Mouse (Mus musculus) liver, embryonic 14.5 days (tissue): ENCODE measurements around the gene Synj2. TPM values are rescaled to one million over a fixed set of nuclear protein-coding genes. Genes with fewer than 3 reads are reported as not detected.
A peak's percentile ranks its signal among the peaks of the same experiment; 100 is the strongest.

Experiments used
- ATAC-seq: fragments of 200-750 bp; cut with Nextera tagmentation; 2 replicates; pipeline ENCODE4 v1.8.0; 2017; ENCODE audit warnings: moderate number of reproducible peaks, mild to moderate bottlenecking, moderate library complexity; ENCODE audit not compliant: insufficient read depth
- DNase-seq, 3 experiments: peaks; one replicate each; pipeline ENCODE4 v3.0.0-alpha.2; 2012 to 2013; ENCODE audit warnings: low read depth in 3 of 3, low spot score in 3 of 3
- H3K27ac ChIP-seq: fragments of 300-500 bp; sonication (generic); 2 replicates; pipeline ENCODE4 v1.5.1; 2014; ENCODE audit warnings: moderate library complexity, mild to moderate bottlenecking, control low read depth, inconsistent platforms
- H3K27me3 ChIP-seq: fragments of 300-500 bp; sonication (generic); 2 replicates; pipeline ENCODE4 v1.6.1; 2014; ENCODE audit warnings: mild to moderate bottlenecking, low read length, moderate library complexity; ENCODE audit not compliant: control insufficient read depth, insufficient read depth
- H3K36me3 ChIP-seq: fragments of 300-500 bp; sonication (generic); replicated peaks from 2 replicates; pipeline ENCODE4 v1.6.1; 2014; ENCODE audit warnings: low read depth; ENCODE audit not compliant: control insufficient read depth, insufficient read depth
- H3K4me1 ChIP-seq, 2 experiments: fragments of 200-500 bp in 1 of 2; fragments of 300-500 bp in 1 of 2; sonication (generic) in 1 of 2; replicated peaks; 2 replicates each; pipeline ENCODE4 v1.6.1; 2012 to 2014; ENCODE audit warnings: antibody characterized with exemption in 1 of 2, inconsistent platforms in 1 of 2, low read length in 1 of 2; ENCODE audit not compliant: control insufficient read depth in 2 of 2, insufficient read depth in 2 of 2
- H3K4me2 ChIP-seq: fragments of 300-500 bp; sonication (generic); 2 replicates; pipeline ENCODE4 v1.6.1; 2014; ENCODE audit warnings: low read depth, mild to moderate bottlenecking, control low read depth, moderate library complexity
- H3K4me3 ChIP-seq, 2 experiments: fragments of 200-500 bp in 1 of 2; fragments of 300-500 bp in 1 of 2; sonication (generic) in 1 of 2; 2 replicates each; pipeline ENCODE4 v1.5.1; 2012 to 2014; ENCODE audit warnings: low read depth in 2 of 2, low read length in 2 of 2, mild to moderate bottlenecking in 2 of 2, control low read depth in 1 of 2, inconsistent platforms in 1 of 2, moderate library complexity in 1 of 2; ENCODE audit not compliant: insufficient read depth in 1 of 2
- H3K9ac ChIP-seq: fragments of 300-500 bp; sonication (generic); replicated peaks from 2 replicates; pipeline ENCODE4 v1.6.1; 2014; ENCODE audit warnings: mild to moderate bottlenecking, control low read depth, moderate library complexity
- H3K9me3 ChIP-seq: fragments of 300-500 bp; sonication (generic); 2 replicates; pipeline ENCODE4 v1.6.1; 2016; ENCODE audit warnings: low read length, mixed read lengths; ENCODE audit not compliant: control insufficient read depth
- CTCF ChIP-seq: IDR thresholded peaks from 2 replicates; pipeline ENCODE4 v1.5.1; 2016; ENCODE audit warnings: antibody characterized with exemption, low read depth, control low read depth
- EP300 ChIP-seq: IDR thresholded peaks from 2 replicates; pipeline ENCODE4 v1.6.1; 2016; ENCODE audit warnings: antibody characterized with exemption, low read depth
- WGBS: fragments of 180-500 bp; shearing (Covaris S2); extraction: QIAGEN DNeasy Blood & Tissue Kit; methylation state at CpG from one replicate; pipeline ENCODE4 v1.1.7; 2014; ENCODE audit not compliant: insufficient replicate concordance; 5-methylcytosine and 5-hydroxymethylcytosine counted together
- polyA plus RNA-seq, 2 experiments: library from polyadenylated mRNA; depleted of rRNA in 1 of 2; stranded (reverse) in 1 of 2; unstranded in 1 of 2; fragments of >200 nt; fragmentation: Nextera tagmentation in 1 of 2; extraction: Ambion mirVana in 1 of 2; gene quantifications; 2 replicates each; pipeline versions ENCODE4 v1.2.1 to v1.2.3; 2012 to 2014

Synj2 gene
- polyA plus RNA-seq, 2 experiments, result 1.6 to 1.9 TPM

DNA sequence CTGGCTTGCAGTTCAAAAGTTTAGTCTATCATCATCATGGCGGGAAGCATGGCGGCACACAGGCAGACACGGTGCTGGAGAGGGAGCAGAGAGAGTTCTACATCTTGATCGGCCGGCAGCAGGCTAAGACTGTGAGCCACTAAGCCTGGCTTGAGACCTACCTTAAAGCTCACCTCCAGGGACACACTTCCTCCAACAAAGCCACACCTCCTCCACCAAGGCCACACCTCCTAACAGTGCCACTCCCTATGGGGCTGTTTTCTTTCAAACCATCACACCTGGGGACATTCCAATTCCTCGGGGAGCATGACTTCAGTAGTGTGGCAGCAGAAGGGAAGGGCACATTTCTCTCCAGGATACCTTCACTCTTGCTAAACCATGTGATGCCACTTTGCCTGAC is 27.5 kb downstream of the Synj2 start:
- Histone ChIP-seq H3K9me3 (no peaks in the 10 kb centered on the region), H3K27me3 (no peaks in the 10 kb centered on the region), H3K4me1 (peaks cover 0 to 12% of the 10 kb centered on the region in 2 experiments; a peak in 2 of 4 replicates), H3K9ac (no peak overlapping the region), H3K4me3 (no peak overlapping the region), H3K36me3 (no peaks in the 10 kb centered on the region), H3K4me2 (no peak overlapping the region), H3K27ac (no peak overlapping the region)
- 43% methylated on average over 6 of the region's 6 CpGs for WGBS
- DNase-seq (no peak), ATAC-seq (no peak)
- no peak for TF ChIP-seq EP300
- no peak for TF ChIP-seq CTCF

DNA sequence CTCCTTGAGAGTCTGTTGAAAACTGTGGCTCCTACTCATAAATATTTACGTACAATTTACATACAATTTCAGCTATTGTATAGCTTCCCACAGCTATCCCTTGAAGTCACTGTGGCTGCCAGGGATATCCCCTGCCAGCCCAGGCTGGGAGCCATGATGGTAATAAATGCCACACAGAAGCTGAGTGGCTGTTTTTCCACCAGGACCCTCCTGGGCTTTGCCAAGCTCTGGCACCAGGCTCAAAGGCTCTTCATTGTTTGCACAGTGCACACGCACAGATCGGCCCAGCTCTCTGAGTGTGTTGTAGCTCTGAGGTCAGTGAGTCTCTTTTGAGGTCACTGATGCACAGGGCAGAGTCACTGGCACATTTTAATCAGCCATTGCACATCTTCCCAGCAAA is 28.2 kb downstream of the Synj2 start:
- Histone ChIP-seq H3K4me1 (peaks cover 0 to 12% of the 10 kb centered on the region in 2 experiments; a peak in 2 of 4 replicates), H3K36me3 (no peaks in the 10 kb centered on the region), H3K27me3 (no peaks in the 10 kb centered on the region), H3K4me3 (no peak overlapping the region), H3K9ac (no peak overlapping the region), H3K27ac (no peak overlapping the region), H3K4me2 (no peak overlapping the region), H3K9me3 (no peaks in the 10 kb centered on the region)
- DNase-seq (no peak), ATAC-seq (0 out of 2 replicates have a peak, but pooled peaks have one; percentile 23)
- TF ChIP-seq EP300 (no peak), CTCF (no peak)
- WGBS, result 70% methylated on average over 3 of the region's 3 CpGs

DNA sequence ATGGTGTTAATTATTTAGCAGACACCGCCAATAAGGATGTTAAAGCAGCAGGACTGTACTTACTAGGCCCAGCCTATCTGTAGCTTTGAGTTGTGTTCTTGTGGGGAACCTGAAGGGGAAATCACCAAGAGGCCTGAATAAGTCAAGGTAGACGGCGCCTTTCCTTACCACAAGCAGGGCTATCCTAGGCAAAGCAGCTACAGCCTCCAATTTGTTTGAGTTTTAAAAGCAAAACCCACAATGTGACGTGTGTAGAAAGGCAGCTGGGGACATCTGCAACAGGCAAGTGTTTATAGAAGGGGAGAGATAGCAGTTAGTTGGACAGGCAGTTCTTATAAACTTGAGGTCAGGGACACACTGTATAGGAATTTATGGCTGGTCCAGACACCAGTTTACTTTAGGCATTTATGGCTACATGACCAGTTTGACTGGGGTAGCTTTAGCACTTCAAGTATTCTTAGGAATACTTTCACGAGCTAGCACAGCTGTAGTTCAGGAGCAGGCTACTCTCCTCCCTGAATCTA is 29.3 kb downstream of the Synj2 start:
- Histone ChIP-seq H3K4me3 (no peak overlapping the region), H3K4me2 (no peak overlapping the region), H3K9me3 (no peaks in the 10 kb centered on the region), H3K27me3 (no peaks in the 10 kb centered on the region), H3K36me3 (no peaks in the 10 kb centered on the region), H3K27ac (no peak overlapping the region), H3K4me1 (peaks cover 2 to 12% of the 10 kb centered on the region in 2 experiments; a peak in 2 of 4 replicates), H3K9ac (no peak overlapping the region)
- DNase-seq (no peak), ATAC-seq (no peak)
- WGBS, result 55% methylated on average over 5 of the region's 5 CpGs
- no peak for TF ChIP-seq CTCF
- no peak for TF ChIP-seq EP300

DNA sequence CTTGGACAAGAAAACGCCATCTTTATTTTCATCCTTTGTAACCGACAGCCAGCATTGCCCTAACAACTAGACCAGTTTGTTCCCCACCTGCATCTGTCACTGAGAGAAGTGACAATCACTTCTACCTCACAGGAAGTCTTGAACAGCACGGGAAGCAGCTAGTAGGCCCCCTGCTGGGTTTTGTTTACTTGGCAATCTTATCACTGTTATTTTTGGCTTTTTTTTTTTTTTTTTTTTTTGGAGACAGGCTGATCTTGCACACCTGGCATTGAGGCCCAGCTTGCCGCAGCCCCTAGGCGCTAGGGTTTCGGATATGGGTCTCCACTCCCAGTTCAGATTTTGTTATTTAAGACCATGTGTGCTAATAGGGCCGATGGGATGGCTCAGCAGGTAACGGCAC is 32.5 kb downstream of the Synj2 start:
- Histone ChIP-seq H3K27me3 (peaks cover 5% of the 10 kb centered on the region), H3K9ac (no peak overlapping the region), H3K27ac (no peak overlapping the region), H3K4me3 (no peak overlapping the region), H3K36me3 (no peaks in the 10 kb centered on the region), H3K9me3 (no peaks in the 10 kb centered on the region), H3K4me2 (no peak overlapping the region), H3K4me1 (peaks cover 3 to 36% of the 10 kb centered on the region in 2 experiments; a peak in 2 of 4 replicates)
- DNase-seq, result no peak
- ATAC-seq, result no peak
- TF ChIP-seq CTCF (no peak), EP300 (no peak)
- 52% methylated on average over 8 of the region's 8 CpGs for WGBS

DNA sequence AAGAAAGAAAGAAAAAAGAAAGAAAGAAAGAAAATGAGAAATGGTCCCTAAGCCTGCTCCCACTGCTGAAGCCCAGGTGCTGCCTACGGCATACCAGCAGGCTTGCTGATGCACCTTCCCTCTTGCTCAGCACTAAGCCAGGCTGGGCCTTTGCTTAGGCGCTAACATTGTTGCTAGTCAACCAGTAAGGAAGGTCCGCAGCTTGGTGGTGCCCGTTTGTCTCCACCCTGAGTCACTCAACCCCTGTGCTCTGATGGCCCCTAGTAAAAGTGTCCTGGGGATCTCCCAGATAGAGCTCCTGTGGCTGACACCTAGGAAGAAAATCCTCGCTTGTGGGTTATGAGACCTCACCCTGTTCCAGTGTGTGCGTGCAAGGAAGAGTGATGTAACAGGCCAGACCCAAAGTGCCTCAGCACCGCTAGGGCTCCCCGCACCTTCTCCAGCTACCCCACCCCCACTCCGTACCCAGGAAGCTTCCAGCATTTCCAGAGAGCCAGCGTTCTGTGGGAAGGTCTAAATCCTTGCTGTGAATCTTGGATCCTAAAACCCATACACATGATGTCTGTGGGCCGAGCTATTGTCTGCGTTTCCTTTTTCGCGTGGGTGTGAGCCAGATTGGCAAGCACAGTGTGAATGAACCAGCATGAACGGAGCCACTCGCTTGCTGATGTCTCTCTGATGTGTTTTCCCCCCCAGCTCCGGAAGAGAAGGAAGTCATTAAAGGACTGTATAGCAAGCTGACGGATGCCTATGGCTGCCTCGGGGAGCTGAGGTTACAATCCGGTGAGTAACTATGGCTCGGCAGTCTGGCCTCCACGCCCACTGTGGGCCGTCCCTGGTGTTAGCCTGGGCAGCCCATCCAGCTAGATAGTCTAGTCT is 34.3 kb downstream of the Synj2 start:
- no peak overlapping the region for H3K9ac ChIP-seq
- no peaks in the 10 kb centered on the region for H3K9me3 ChIP-seq
- no peaks in the 10 kb centered on the region for H3K36me3 ChIP-seq
- no peak overlapping the region for H3K27ac ChIP-seq
- WGBS, result 8% methylated on average over 23 of the region's 23 CpGs
- DNase-seq (no peak), ATAC-seq (0 out of 2 replicates have a peak, but pooled peaks have one; percentile 13)
- peaks cover 5% of the 10 kb centered on the region for H3K27me3 ChIP-seq
- TF ChIP-seq EP300 (no peak), CTCF (no peak)
- no peak overlapping the region for H3K4me3 ChIP-seq
- peak overlapping the region; percentile 31 for H3K4me2 ChIP-seq
- H3K4me1 ChIP-seq, result peaks cover 3 to 27% of the 10 kb centered on the region in 2 experiments; a peak in 2 of 4 replicates
